ENCODE assay signal across 7 mouse cellular contexts in the genomic region with DNA sequence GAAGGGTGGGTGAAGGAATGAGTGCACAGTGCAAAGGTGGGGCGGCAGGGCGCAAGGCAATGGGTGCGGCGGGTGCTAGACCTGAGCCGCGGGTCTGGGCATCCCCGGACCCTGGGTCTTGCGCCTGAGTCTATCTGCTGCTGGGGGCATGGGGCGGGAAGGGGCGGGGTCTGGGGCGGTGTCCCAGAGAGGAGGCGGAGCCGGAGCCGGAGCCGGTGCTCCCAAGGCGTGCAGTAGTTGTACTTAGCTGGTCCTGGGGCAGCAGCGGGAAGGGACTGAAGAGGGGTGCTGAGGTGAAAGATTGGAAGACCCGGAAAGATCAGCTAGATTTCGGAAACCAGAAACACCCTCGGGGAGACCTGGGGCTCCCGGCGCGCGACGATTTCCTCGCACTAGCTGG. TPM values are rescaled to one million over a fixed set of nuclear protein-coding genes. Genes with fewer than 3 reads are reported as not detected.
A peak's percentile ranks its signal among the peaks of the same experiment; 100 is the strongest.
DNase-seq lines count a peak whose midpoint lies in the region; ATAC-seq and TF ChIP-seq lines count a peak whose summit lies in the region.

Gene Itga7, plus strand, starts transcription at position 245 of the 400 bp plus-strand sequence.

- in situ Hi-C loops in CH12.LX (cut with MboI; ENCODE audit: low pct_ligation_motif_present, low pct_unique_long_range_greater_than_20kb, low sequenced_read_pairs): no loop called here

- no peaks in the 10 kb centered on the region for H3K79me2 ChIP-seq in CH12.LX (replicated peaks; ENCODE audit: control insufficient read depth, extremely low read depth, insufficient read depth, poor library complexity, severe bottlenecking)

- DNase-seq in CH12.LX (ENCODE audit: extremely low read depth): no peak
- peak; percentile 77 for DNase-seq in ZHBTc4 (ENCODE audit: low read depth, low spot score)
- peak; percentile 62 to 76 for DNase-seq in kidney, postnatal 36 days
- peak; percentile 61 for DNase-seq in lung, postnatal 0 days (ENCODE audit: low spot score)
- DNase-seq in testis, postnatal 10 days (ENCODE audit: low spot score): peak; percentile 66

- no peak for TF ChIP-seq CTCF in CH12.LX (conservative IDR thresholded peaks at IDR 0.05 in 1 of 2, IDR thresholded peaks at IDR 0.05 in 1 of 2; ENCODE audit: low read depth in 2 of 2, low read length in 2 of 2)
- TF ChIP-seq CTCF in lung, postnatal 0 days (IDR thresholded peaks at IDR 0.05): no peak

- no peaks in the 10 kb centered on the region for H3K9me3 ChIP-seq in CH12.LX (replicated peaks; ENCODE audit: low read length)
- no peaks in the 10 kb centered on the region for H3K9me3 ChIP-seq in embryonic facial prominence, embryonic 12.5 days
- H3K9me3 ChIP-seq in heart, embryonic 14.5 days (ENCODE audit: control insufficient read depth, low read length): no peaks in the 10 kb centered on the region
- no peaks in the 10 kb centered on the region for H3K9me3 ChIP-seq in lung, postnatal 0 days (ENCODE audit: low read length)

- H3K9ac ChIP-seq in CH12.LX (ENCODE audit: insufficient read depth, low read depth): no peak within 1 kb of the TSS
- H3K9ac ChIP-seq in embryonic facial prominence, embryonic 12.5 days: peak within 1 kb of the TSS; percentile 42
- peak within 1 kb of the TSS; percentile 54 for H3K9ac ChIP-seq in heart, embryonic 14.5 days (ENCODE audit: low read length)
- H3K9ac ChIP-seq in lung, postnatal 0 days (replicated peaks; ENCODE audit: low read depth): no peak within 1 kb of the TSS; the same call in 1 of the 2 replicates

- under 1% methylated on average over 26 of the region's 26 CpGs for WGBS in embryonic facial prominence, embryonic 12.5 days
- 1% methylated on average over 26 of the region's 26 CpGs for WGBS in heart, embryonic 14.5 days
- WGBS in lung, postnatal 0 days: 0% methylated on average over 18 of the region's 26 CpGs

- H3K36me3 ChIP-seq in CH12.LX (replicated peaks in 1 of 2; ENCODE audit: control insufficient read depth in 1 of 2, insufficient read depth in 1 of 2, low read length in 1 of 2): no peaks in the 10 kb centered on the region
- H3K36me3 ChIP-seq in embryonic facial prominence, embryonic 12.5 days: no peaks in the 10 kb centered on the region
- H3K36me3 ChIP-seq in heart, embryonic 14.5 days (ENCODE audit: control insufficient read depth, insufficient read depth, low read length): no peaks in the 10 kb centered on the region
- no peaks in the 10 kb centered on the region for H3K36me3 ChIP-seq in lung, postnatal 0 days (ENCODE audit: insufficient read depth, low read length)

- TF ChIP-seq RAD21 in CH12.LX (IDR thresholded peaks at IDR 0.05; ENCODE audit: low read depth, low read length): no peak

- H3K4me2 ChIP-seq in CH12.LX (ENCODE audit: insufficient read depth, low read depth, poor library complexity, severe bottlenecking): peak within 1 kb of the TSS; percentile 57
- peak within 1 kb of the TSS; percentile 68 for H3K4me2 ChIP-seq in embryonic facial prominence, embryonic 12.5 days (replicated peaks)
- peak within 1 kb of the TSS; percentile 89 for H3K4me2 ChIP-seq in heart, embryonic 14.5 days (ENCODE audit: low read length)
- H3K4me2 ChIP-seq in lung, postnatal 0 days (replicated peaks; ENCODE audit: low read depth, low read length): peak within 1 kb of the TSS; percentile 57

- H3K27me3 ChIP-seq in CH12.LX (replicated peaks): peaks cover 54% of the 10 kb centered on the region
- peaks cover 61% of the 10 kb centered on the region for H3K27me3 ChIP-seq in embryonic facial prominence, embryonic 12.5 days
- H3K27me3 ChIP-seq in heart, embryonic 14.5 days (ENCODE audit: control insufficient read depth, insufficient read depth, low read length): peaks cover 33% of the 10 kb centered on the region
- H3K27me3 ChIP-seq in lung, postnatal 0 days (replicated peaks; ENCODE audit: insufficient read depth, low read length): peaks cover 9% of the 10 kb centered on the region

- H3K4me3 ChIP-seq in CH12.LX (replicated peaks in 1 of 3; ENCODE audit: low read depth in 2 of 3, low read length in 2 of 3, poor library complexity in 1 of 3): no peak within 1 kb of the TSS
- peak within 1 kb of the TSS; percentile 40 for H3K4me3 ChIP-seq in embryonic facial prominence, embryonic 12.5 days
- peak within 1 kb of the TSS; percentile 44 to 50 for H3K4me3 ChIP-seq in heart, embryonic 14.5 days (ENCODE audit: control insufficient read depth in 1 of 2, insufficient read depth in 1 of 2, low read depth in 1 of 2, low read length in 2 of 2)
- H3K4me3 ChIP-seq in lung, postnatal 0 days (ENCODE audit: low read depth, low read length): peak within 1 kb of the TSS; percentile 37

- peaks cover 0 to 4% of the 10 kb centered on the region in 2 experiments; a peak in 2 of 4 replicates for H3K4me1 ChIP-seq in CH12.LX (ENCODE audit: control insufficient read depth in 1 of 2, insufficient read depth in 2 of 2)
- peaks cover 5% of the 10 kb centered on the region; the same call in 1 of the 2 replicates for H3K4me1 ChIP-seq in embryonic facial prominence, embryonic 12.5 days
- H3K4me1 ChIP-seq in heart, embryonic 14.5 days (ENCODE audit: control insufficient read depth in 2 of 2, insufficient read depth in 2 of 2, low read length in 2 of 2): peaks cover 21 to 41% of the 10 kb centered on the region in 2 experiments
- H3K4me1 ChIP-seq in lung, postnatal 0 days (ENCODE audit: insufficient read depth, low read depth, low read length): peaks cover 12% of the 10 kb centered on the region; the same call in 1 of the 2 replicates

- no peak for TF ChIP-seq EP300 in CH12.LX (IDR thresholded peaks at IDR 0.05; ENCODE audit: low read length)
- no peak for TF ChIP-seq EP300 in lung, postnatal 0 days (IDR thresholded peaks at IDR 0.05)

- ATAC-seq in embryonic facial prominence, embryonic 12.5 days (ENCODE audit: insufficient number of reproducible peaks, insufficient read depth, low FRiP score, low TSS enrichment): peak; percentile 70
- ATAC-seq in heart, embryonic 14.5 days (ENCODE audit: insufficient number of reproducible peaks, insufficient read depth, low FRiP score, low read depth): peak; percentile 52; the same call in 1 of the 2 replicates
- peak; percentile 37 for ATAC-seq in lung, postnatal 0 days

- dilution Hi-C loops in CH12.LX (cut with MboI; ENCODE audit: extremely low pct_ligation_motif_present, extremely low pct_unique_long_range_greater_than_20kb, low sequenced_read_pairs): no loop called here

- no peak within 1 kb of the TSS for H3K27ac ChIP-seq in CH12.LX (ENCODE audit: insufficient read depth, low read depth)
- H3K27ac ChIP-seq in embryonic facial prominence, embryonic 12.5 days: no peak within 1 kb of the TSS
- H3K27ac ChIP-seq in heart, embryonic 14.5 days (replicated peaks in 1 of 2; ENCODE audit: control insufficient read depth in 1 of 2, insufficient read depth in 1 of 2, low read depth in 2 of 2, low read length in 2 of 2): no peak within 1 kb of the TSS
- H3K27ac ChIP-seq in lung, postnatal 0 days (ENCODE audit: low read length): no peak within 1 kb of the TSS

- no peak for TF ChIP-seq POLR2A in CH12.LX (IDR thresholded peaks at IDR 0.05; ENCODE audit: low read depth, low read length)

TF ChIP-seq in CH12.LX, 34 proteins besides CTCF, POLR2A, EP300 and RAD21:
- TF ChIP-seq IRF4 (IDR thresholded peaks at IDR 0.05; ENCODE audit: low read depth, low read length) (no peak), POLR2AphosphoS2 (IDR thresholded peaks at IDR 0.05; ENCODE audit: low read depth, low read length) (no peak), GABPA (IDR thresholded peaks at IDR 0.05; ENCODE audit: insufficient replicate concordance, low read depth, low read length) (no peak), TCF12 (IDR thresholded peaks at IDR 0.05; ENCODE audit: low read depth, low read length) (no peak), MXI1 (IDR thresholded peaks at IDR 0.05; ENCODE audit: low read depth, low read length) (no peak), MAX (IDR thresholded peaks at IDR 0.05; ENCODE audit: low read length) (no peak), ZC3H11A (IDR thresholded peaks at IDR 0.05; ENCODE audit: low read depth, low read length) (no peak), BHLHE40 (IDR thresholded peaks at IDR 0.05; ENCODE audit: low read depth, low read length) (no peak)

RNA-seq across cellular contexts. Expression of gene Itga7, which starts in this region (rescaled TPM):
- total RNA-seq in CH12.LX (2012; rRNA removed): 0.34 and 0.64 TPM in 2 replicates
- total RNA-seq in CH12.LX (2014; rRNA removed): 0.14 and 0.55 TPM in 2 replicates
- 0.63 and 0.74 TPM in 2 replicates for polyA plus RNA-seq in CH12.LX (2012; ENCODE audit: insufficient read length, low read depth)
- polyA plus RNA-seq in embryonic facial prominence, embryonic 12.5 days (2016; fragmentation: Nextera tagmentation; extraction: Ambion mirVana): 5.2 TPM in 2 replicates
- polyA plus RNA-seq in heart, embryonic 14.5 days (2014; fragmentation: Nextera tagmentation; extraction: Ambion mirVana): 3.7 and 3.9 TPM in 2 replicates
- polyA plus RNA-seq in lung, postnatal 0 days (2015; fragmentation: Nextera tagmentation; extraction: Ambion mirVana): 14.6 and 20.7 TPM in 2 replicates

Comparison
In these comparisons a context has a peak if more than half of its experiments do, and no peak if none do; other contexts are left out.
1. H3K4me3 ChIP-seq: peak in embryonic facial prominence, embryonic 12.5 days (single experiment), heart, embryonic 14.5 days (2 of 2) and lung, postnatal 0 days (single experiment); none in CH12.LX (0 of 3).
2. H3K9ac ChIP-seq: peak in embryonic facial prominence, embryonic 12.5 days (single experiment) and heart, embryonic 14.5 days (single experiment); none in CH12.LX (single experiment) and lung, postnatal 0 days (single experiment).
3. Peak in every context shown above with its lines, with median percentiles within 50 percentile points of each other: H3K4me2 ChIP-seq and ATAC-seq.